Mouse (Mus musculus) urinary bladder, adult 18-20 months (tissue): ENCODE measurements around the gene Wfikkn2.

Experiments used
- DNase-seq, 2 experiments: peaks; one replicate each; pipeline ENCODE4 v3.0.0; 2022; ENCODE audit warnings: low spot score in 2 of 2, mixed read lengths in 2 of 2

Gene Wfikkn2

DNA sequence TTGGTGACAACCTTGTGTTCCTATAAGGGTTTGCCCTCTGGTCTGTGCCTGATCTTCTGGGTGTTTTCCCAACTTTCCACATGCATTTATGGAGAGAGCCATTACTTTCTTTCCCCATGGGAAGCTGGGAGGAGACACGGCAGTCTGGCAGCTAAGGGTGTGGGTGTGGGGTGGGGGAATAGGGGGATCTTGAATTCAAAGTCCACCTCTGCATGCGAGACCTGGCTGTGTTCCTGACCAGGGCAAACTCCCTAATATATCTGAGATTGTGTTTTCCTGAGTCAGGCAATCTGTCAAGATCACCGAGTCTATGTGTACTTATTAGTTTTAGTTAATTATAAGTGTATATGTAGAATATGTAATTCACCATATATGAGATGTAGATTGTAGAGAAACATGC, 49.5 kb downstream of the Wfikkn2 start:
- no peak for DNase-seq

DNA sequence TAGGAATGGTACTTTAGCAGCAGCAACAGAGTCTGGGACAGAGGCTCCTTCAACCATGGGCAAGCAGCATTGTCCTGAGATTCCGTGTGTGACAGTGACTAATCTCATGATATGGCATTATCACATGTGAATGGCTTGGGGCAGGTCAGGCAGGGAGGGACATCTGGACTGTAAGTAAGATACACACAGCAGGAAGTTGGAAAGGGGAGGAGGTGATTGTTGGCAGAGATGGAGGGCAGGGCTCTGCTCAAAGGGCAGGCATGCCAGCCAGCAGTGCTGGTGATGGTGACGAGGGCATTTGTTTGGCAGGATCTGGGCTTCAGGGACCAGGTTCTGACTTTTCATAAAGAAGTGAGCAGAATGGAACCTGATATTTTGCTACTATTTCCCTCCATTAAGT, 52.7 kb downstream of the Wfikkn2 start:
- no peak for DNase-seq

DNA sequence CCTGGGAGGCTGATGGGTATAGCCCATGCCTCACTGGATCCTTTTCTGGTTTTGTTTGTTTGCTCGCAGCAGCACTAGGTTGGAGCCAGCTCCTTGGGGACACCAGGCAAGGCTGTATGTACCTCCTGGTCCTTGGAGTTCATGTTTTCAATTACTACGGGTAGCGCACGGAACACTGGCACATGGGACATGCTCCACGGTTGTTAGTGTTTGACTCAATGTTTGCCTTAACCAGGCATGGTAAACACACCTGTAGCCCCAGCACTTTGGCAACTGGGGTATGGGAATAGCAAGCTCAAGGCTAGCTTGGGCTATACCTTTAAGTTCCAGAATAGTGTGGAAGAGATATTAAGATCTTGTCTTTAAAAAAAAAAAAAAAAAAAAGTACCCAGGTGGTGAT, 55.1 kb downstream of the Wfikkn2 start:
- no peak for DNase-seq

DNA sequence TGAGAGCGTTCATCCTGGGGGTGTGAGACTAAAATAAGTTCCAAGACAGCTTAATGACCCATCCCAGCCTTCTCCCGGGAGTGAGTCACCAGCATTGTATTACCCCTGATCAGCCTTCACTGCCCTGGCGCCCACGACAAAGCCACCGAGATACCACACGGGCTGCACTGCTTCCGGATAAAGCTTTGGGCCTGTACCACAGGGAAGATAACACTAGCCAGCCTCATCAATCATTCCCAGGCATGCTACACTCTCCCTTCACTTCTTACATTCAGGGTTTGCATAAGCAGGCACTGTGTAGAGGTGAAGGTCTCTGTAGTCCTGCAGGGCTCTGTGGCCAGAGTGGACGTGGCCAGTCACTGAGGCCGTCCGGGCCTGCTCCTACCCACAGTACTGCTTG, 56.2 kb downstream of the Wfikkn2 start:
- no peak for DNase-seq
